Mouse (Mus musculus) hindbrain, embryonic 11.5 days (tissue): ENCODE measurements around the gene Gstz1. TPM values are rescaled to one million over a fixed set of nuclear protein-coding genes. Genes with fewer than 3 reads are reported as not detected.
"Not testable (repeated sequence)": the region's sequence is repeated elsewhere in the genome, so short reads cannot be mapped to it uniquely, and the experiment has no call there.

Experiments used
- ATAC-seq: fragments of 200-750 bp; cut with Nextera tagmentation; 2 replicates; pipeline ENCODE4 v1.8.0; 2017; ENCODE audit warnings: mild to moderate bottlenecking, moderate TSS enrichment, moderate library complexity; ENCODE audit not compliant: low FRiP score
- DNase-seq: peaks from one replicate; pipeline ENCODE4 v3.0.0-alpha.2; 2015; ENCODE audit warnings: low spot score
- H3K27ac ChIP-seq: fragments of 300-500 bp; sonication (generic); 2 replicates; pipeline ENCODE4 v1.5.1; 2014; ENCODE audit warnings: mild to moderate bottlenecking, low read depth, low read length
- H3K27me3 ChIP-seq: fragments of 300-500 bp; sonication (generic); 2 replicates; pipeline ENCODE4 v1.6.1; 2014; ENCODE audit warnings: mild to moderate bottlenecking, low read length, moderate library complexity, mixed read lengths; ENCODE audit not compliant: control insufficient read depth, insufficient read depth
- H3K36me3 ChIP-seq: fragments of 300-500 bp; sonication (generic); 2 replicates; pipeline ENCODE4 v1.6.1; 2014; ENCODE audit warnings: mild to moderate bottlenecking, low read length, moderate library complexity, mixed read lengths; ENCODE audit not compliant: control insufficient read depth, insufficient read depth
- H3K4me1 ChIP-seq: fragments of 300-500 bp; sonication (generic); replicated peaks from 2 replicates; pipeline ENCODE4 v1.6.1; 2014; ENCODE audit warnings: low read length, mixed read lengths; ENCODE audit not compliant: control insufficient read depth, insufficient read depth
- H3K4me2 ChIP-seq: fragments of 300-500 bp; sonication (generic); replicated peaks from 2 replicates; pipeline ENCODE4 v1.6.1; 2014; ENCODE audit warnings: mild to moderate bottlenecking, low read depth, low read length
- H3K4me3 ChIP-seq: fragments of 300-500 bp; sonication (generic); 2 replicates; pipeline ENCODE4 v1.5.1; 2014; ENCODE audit warnings: low read depth, low read length
- H3K9ac ChIP-seq: fragments of 300-500 bp; sonication (generic); 2 replicates; pipeline ENCODE4 v1.6.1; 2014; ENCODE audit warnings: low read depth, low read length
- H3K9me3 ChIP-seq: fragments of 300-500 bp; sonication (generic); 2 replicates; pipeline ENCODE4 v1.6.1; 2016; ENCODE audit warnings: low read length; ENCODE audit not compliant: control insufficient read depth
- WGBS: fragments of 180-500 bp; shearing (Covaris S2); extraction: QIAGEN DNeasy Blood & Tissue Kit; methylation state at CpG from one replicate; pipeline ENCODE4 v1.1.7; 2014; 5-methylcytosine and 5-hydroxymethylcytosine counted together
- polyA plus RNA-seq: library from polyadenylated mRNA; unstranded; fragments of >200 nt; fragmentation: Nextera tagmentation; extraction: Ambion mirVana; gene quantifications from 2 replicates; pipeline ENCODE4 v1.2.1, GENCODE M21; 2014

The Gstz1 gene
- polyA plus RNA-seq, 1 experiment from 2014 or later: 31.4 TPM

GRCm38 (mm10) chr12:87147395-87148089 is 577 bp downstream of the Gstz1 start, which contains the start of gene Pomt2:
Gene Pomt2, minus strand, starts transcription at chr12:87147968.
- WGBS: under 1% methylated on average over 59 of the region's 61 CpGs
- no peaks in the 10 kb centered on the region for H3K4me1 ChIP-seq

GRCm38 (mm10) chr12:87148136-87148535 is 1.2 kb downstream of the Gstz1 start:
- no peak for DNase-seq
- Histone ChIP-seq H3K9me3 (no peaks in the 10 kb centered on the region), H3K4me3 (peak overlapping the region; percentile 83), H3K4me1 (no peaks in the 10 kb centered on the region), H3K36me3 (no peaks in the 10 kb centered on the region), H3K4me2 (peak overlapping the region; percentile 61), H3K27me3 (no peaks in the 10 kb centered on the region), H3K27ac (peak overlapping the region; percentile 92), H3K9ac (peak overlapping the region; percentile 84)
- ATAC-seq: no peak
- WGBS: 19% methylated on average over 15 of the region's 15 CpGs

More at GRCm38 (mm10) chr12:87147395-87148089, 577 bp downstream of the Gstz1 start, which contains the start of gene Pomt2:
- DNase-seq (peak; percentile 92), ATAC-seq (peak; percentile 96)
- peak within 1 kb of the TSS; percentile 83 for H3K4me3 ChIP-seq
- peak within 1 kb of the TSS; percentile 61 for H3K4me2 ChIP-seq
- peak within 1 kb of the TSS; percentile 92 for H3K27ac ChIP-seq
- H3K9me3 ChIP-seq: no peaks in the 10 kb centered on the region
- peak within 1 kb of the TSS; percentile 84 for H3K9ac ChIP-seq
- no peaks in the 10 kb centered on the region for H3K27me3 ChIP-seq
- no peaks in the 10 kb centered on the region for H3K36me3 ChIP-seq

- H3K4me3 ChIP-seq: no peak overlapping the region
- H3K27me3 ChIP-seq: no peaks in the 10 kb centered on the region
- no peak overlapping the region for H3K27ac ChIP-seq
- H3K9ac ChIP-seq: no peak overlapping the region
- H3K36me3 ChIP-seq: no peaks in the 10 kb centered on the region
- ATAC-seq: no peak
- H3K4me2 ChIP-seq: no peak overlapping the region
- H3K9me3 ChIP-seq: no peaks in the 10 kb centered on the region
- DNase-seq: no peak
- no peaks in the 10 kb centered on the region for H3K4me1 ChIP-seq
- WGBS: 99% methylated on average over 5 of the region's 5 CpGs
Measured at GRCm38 (mm10) chr12:87149471-87149870, 2.5 kb downstream of the Gstz1 start.

GRCm38 (mm10) chr12:87154448-87154847 is 7.5 kb downstream of the Gstz1 start:
- 90% methylated on average over 4 of the region's 4 CpGs for WGBS
- H3K27me3 ChIP-seq, H3K9ac ChIP-seq, H3K27ac ChIP-seq, H3K4me1 ChIP-seq, H3K9me3 ChIP-seq, H3K4me3 ChIP-seq, H3K36me3 ChIP-seq, DNase-seq, H3K4me2 ChIP-seq, ATAC-seq: not testable (repeated sequence)

GRCm38 (mm10) chr12:87157361-87157760 is 10.4 kb downstream of the Gstz1 start:
- Histone ChIP-seq H3K4me2 (no peak overlapping the region), H3K36me3 (0 out of 2 replicates have a peak, but pooled peaks cover 2% of the 10 kb centered on the region), H3K4me1 (no peaks in the 10 kb centered on the region), H3K4me3 (no peak overlapping the region), H3K9ac (no peak overlapping the region), H3K27me3 (no peaks in the 10 kb centered on the region), H3K9me3 (no peaks in the 10 kb centered on the region), H3K27ac (no peak overlapping the region)
- WGBS: 54% methylated on average over 4 of the region's 4 CpGs
- ATAC-seq (no peak), DNase-seq (no peak)

GRCm38 (mm10) chr12:87158099-87158498 is 11.1 kb downstream of the Gstz1 start:
- H3K27me3 ChIP-seq: no peaks in the 10 kb centered on the region
- 0 out of 2 replicates have a peak, but pooled peaks cover 2% of the 10 kb centered on the region for H3K36me3 ChIP-seq
- no peak overlapping the region for H3K4me3 ChIP-seq
- no peak overlapping the region for H3K4me2 ChIP-seq
- DNase-seq (no peak), ATAC-seq (no peak)
- WGBS: 82% methylated on average over 7 of the region's 7 CpGs
- no peak overlapping the region for H3K27ac ChIP-seq
- H3K9ac ChIP-seq: no peak overlapping the region
- H3K4me1 ChIP-seq: no peaks in the 10 kb centered on the region
- H3K9me3 ChIP-seq: no peaks in the 10 kb centered on the region

GRCm38 (mm10) chr12:87160310-87160709 is 13.3 kb downstream of the Gstz1 start:
- no peak overlapping the region for H3K9ac ChIP-seq

GRCm38 (mm10) chr12:87160815-87161214 is 13.8 kb downstream of the Gstz1 start:
- Histone ChIP-seq H3K27ac (no peak overlapping the region), H3K4me1 (no peaks in the 10 kb centered on the region), H3K9ac (no peak overlapping the region), H3K4me2 (no peak overlapping the region), H3K4me3 (no peak overlapping the region), H3K27me3 (no peaks in the 10 kb centered on the region), H3K36me3 (0 out of 2 replicates have a peak, but pooled peaks cover 1% of the 10 kb centered on the region), H3K9me3 (no peaks in the 10 kb centered on the region)
- DNase-seq: no peak
- ATAC-seq: no peak
- 94% methylated on average over 5 of the region's 5 CpGs for WGBS

More at GRCm38 (mm10) chr12:87160310-87160709, 13.3 kb downstream of the Gstz1 start:
- 0 out of 2 replicates have a peak, but pooled peaks cover 2% of the 10 kb centered on the region for H3K36me3 ChIP-seq
- H3K9me3 ChIP-seq: no peaks in the 10 kb centered on the region
- no peaks in the 10 kb centered on the region for H3K27me3 ChIP-seq
- no peaks in the 10 kb centered on the region for H3K4me1 ChIP-seq
- 88% methylated on average over 1 of the region's 1 CpGs for WGBS
- H3K27ac ChIP-seq: no peak overlapping the region
- ATAC-seq (no peak), DNase-seq (no peak)
- H3K4me3 ChIP-seq: no peak overlapping the region
- H3K4me2 ChIP-seq: no peak overlapping the region
